Mouse (Mus musculus) hindbrain, embryonic 13.5 days (tissue): ENCODE measurements at regions not wholly inside any gene's neighbourhood (a gene's known extent, or its start where the extent isn't known, plus 50 kb on each side); places are given as distances from the start of the nearest gene placed in this dataset.
"Not testable (repeated sequence)": the region's sequence is repeated elsewhere in the genome, so short reads cannot be mapped to it uniquely, and the experiment has no call there.

Experiments used
- ATAC-seq: fragments of 200-750 bp; cut with Nextera tagmentation; 2 replicates; pipeline ENCODE4 v1.8.0; 2017; ENCODE audit warnings: moderate TSS enrichment; ENCODE audit not compliant: low FRiP score
- H3K27ac ChIP-seq: fragments of 300-500 bp; sonication (generic); 2 replicates; pipeline ENCODE4 v1.5.1; 2015; ENCODE audit warnings: inconsistent platforms, mild to moderate bottlenecking, moderate library complexity
- H3K27me3 ChIP-seq: fragments of 300-500 bp; sonication (generic); 2 replicates; pipeline ENCODE4 v1.6.1; 2015; ENCODE audit warnings: mild to moderate bottlenecking, inconsistent platforms
- H3K36me3 ChIP-seq: fragments of 300-500 bp; sonication (generic); 2 replicates; pipeline ENCODE4 v1.6.1; 2015; ENCODE audit warnings: mild to moderate bottlenecking, inconsistent platforms
- H3K4me1 ChIP-seq: fragments of 300-500 bp; sonication (generic); replicated peaks from 2 replicates; pipeline ENCODE4 v1.6.1; 2015; ENCODE audit warnings: inconsistent platforms
- H3K4me2 ChIP-seq: fragments of 300-500 bp; sonication (generic); 2 replicates; pipeline ENCODE4 v1.6.1; 2015; ENCODE audit warnings: inconsistent platforms, mild to moderate bottlenecking, moderate library complexity
- H3K4me3 ChIP-seq: fragments of 300-500 bp; sonication (generic); 2 replicates; pipeline ENCODE4 v1.5.1; 2015; ENCODE audit warnings: mild to moderate bottlenecking, inconsistent platforms
- H3K9ac ChIP-seq: fragments of 300-500 bp; sonication (generic); 2 replicates; pipeline ENCODE4 v1.6.1; 2015; ENCODE audit warnings: mild to moderate bottlenecking, inconsistent platforms
- H3K9me3 ChIP-seq: fragments of 300-500 bp; sonication (generic); 2 replicates; pipeline ENCODE4 v1.6.1; 2016; ENCODE audit warnings: inconsistent platforms
- WGBS: fragments of 180-500 bp; shearing (Covaris S2); methylation state at CpG from one replicate; pipeline ENCODE4 v1.1.7; 2015; 5-methylcytosine and 5-hydroxymethylcytosine counted together

- peaks cover 14% of the 10 kb centered on the region for H3K4me1 ChIP-seq
- 14% methylated on average over 8 of the region's 8 CpGs for WGBS
- ATAC-seq, result no peak
- no peak overlapping the region for H3K27ac ChIP-seq
- H3K27me3 ChIP-seq, result peaks cover 15% of the 10 kb centered on the region; the same call in 1 of the 2 replicates
- no peak overlapping the region for H3K9ac ChIP-seq
- no peak overlapping the region for H3K4me2 ChIP-seq
- no peaks in the 10 kb centered on the region for H3K36me3 ChIP-seq
- no peak overlapping the region for H3K4me3 ChIP-seq
- H3K9me3 ChIP-seq, result no peaks in the 10 kb centered on the region
Measured at GRCm38 (mm10) chr2:171985813-171986572, 57.3 kb downstream of the Cbln4 start.

GRCm38 (mm10) chr2:171969311-171969905 lies 73.9 kb downstream of the Cbln4 start:
- H3K9ac ChIP-seq, result no peak overlapping the region
- H3K4me2 ChIP-seq, result no peak overlapping the region
- H3K27ac ChIP-seq, result no peak overlapping the region
- H3K9me3 ChIP-seq, result no peaks in the 10 kb centered on the region
- 60% methylated on average over 13 of the region's 13 CpGs for WGBS
- no peaks in the 10 kb centered on the region for H3K27me3 ChIP-seq
- H3K4me3 ChIP-seq, result no peak overlapping the region
- ATAC-seq, result no peak
- H3K36me3 ChIP-seq, result no peaks in the 10 kb centered on the region
- H3K4me1 ChIP-seq, result peaks cover 10% of the 10 kb centered on the region; the same call in 1 of the 2 replicates

GRCm38 (mm10) chr2:171946569-171947250 lies 96.6 kb downstream of the Cbln4 start:
- Histone ChIP-seq H3K27ac (no peak overlapping the region), H3K4me2 (no peak overlapping the region), H3K9me3 (no peaks in the 10 kb centered on the region), H3K4me1 (no peaks in the 10 kb centered on the region), H3K4me3 (no peak overlapping the region), H3K9ac (no peak overlapping the region), H3K27me3 (no peaks in the 10 kb centered on the region), H3K36me3 (no peaks in the 10 kb centered on the region)
- ATAC-seq, result no peak
- 76% methylated on average over 7 of the region's 7 CpGs for WGBS

GRCm38 (mm10) chr2:171942671-171943070 lies 100.6 kb downstream of the Cbln4 start:
- no peak overlapping the region for H3K4me3 ChIP-seq
- ATAC-seq, result no peak
- H3K4me1 ChIP-seq, result no peaks in the 10 kb centered on the region
- no peaks in the 10 kb centered on the region for H3K9me3 ChIP-seq
- no peak overlapping the region for H3K9ac ChIP-seq
- H3K27ac ChIP-seq, result no peak overlapping the region
- WGBS, result 83% methylated on average over 9 of the region's 9 CpGs
- no peaks in the 10 kb centered on the region for H3K27me3 ChIP-seq
- H3K36me3 ChIP-seq, result no peaks in the 10 kb centered on the region
- no peak overlapping the region for H3K4me2 ChIP-seq

GRCm38 (mm10) chr2:171935646-171936325 lies 107.5 kb downstream of the Cbln4 start:
- H3K36me3 ChIP-seq, result no peaks in the 10 kb centered on the region
- peak; percentile 68; the same call in 1 of the 2 replicates for ATAC-seq
- no peak overlapping the region for H3K9ac ChIP-seq
- H3K27me3 ChIP-seq, result no peaks in the 10 kb centered on the region
- peak overlapping the region; percentile 5; the same call in 1 of the 2 replicates for H3K27ac ChIP-seq
- no peaks in the 10 kb centered on the region for H3K9me3 ChIP-seq
- no peak overlapping the region for H3K4me2 ChIP-seq
- H3K4me3 ChIP-seq, result no peak overlapping the region
- peaks cover 10% of the 10 kb centered on the region for H3K4me1 ChIP-seq
- WGBS, result 42% methylated on average over 13 of the region's 13 CpGs

- ATAC-seq, result no peak
- H3K27me3 ChIP-seq, result no peaks in the 10 kb centered on the region
- H3K27ac ChIP-seq, result no peak overlapping the region
- WGBS, result 90% methylated on average over 5 of the region's 5 CpGs
- H3K36me3 ChIP-seq, result no peaks in the 10 kb centered on the region
- no peaks in the 10 kb centered on the region for H3K4me1 ChIP-seq
- H3K4me3 ChIP-seq, result no peak overlapping the region
- H3K9me3 ChIP-seq, result peaks cover 10% of the 10 kb centered on the region; the same call in 1 of the 2 replicates
- H3K4me2 ChIP-seq, result no peak overlapping the region
- H3K9ac ChIP-seq, result no peak overlapping the region
Measured at GRCm38 (mm10) chr2:171920960-171921359, 122.3 kb downstream of the Cbln4 start.

GRCm38 (mm10) chr2:171887306-171887705 lies 156.0 kb downstream of the Cbln4 start:
- WGBS, result 72% methylated on average over 3 of the region's 3 CpGs

GRCm38 (mm10) chr2:171879238-171879960 lies 163.9 kb downstream of the Cbln4 start:
- not testable (repeated sequence) for H3K36me3 ChIP-seq, H3K9ac ChIP-seq, ATAC-seq, H3K4me3 ChIP-seq, H3K9me3 ChIP-seq, H3K27me3 ChIP-seq, H3K27ac ChIP-seq, H3K4me1 ChIP-seq, H3K4me2 ChIP-seq
- 68% methylated on average over 8 of the region's 8 CpGs for WGBS

More at GRCm38 (mm10) chr2:171887306-171887705, 156.0 kb downstream of the Cbln4 start:
- no peaks in the 10 kb centered on the region for H3K4me1 ChIP-seq
- no peaks in the 10 kb centered on the region for H3K36me3 ChIP-seq
- no peak for ATAC-seq
- H3K9me3 ChIP-seq, result no peaks in the 10 kb centered on the region
- H3K4me2 ChIP-seq, result no peak overlapping the region
- H3K9ac ChIP-seq, result no peak overlapping the region
- H3K4me3 ChIP-seq, result no peak overlapping the region
- H3K27ac ChIP-seq, result no peak overlapping the region
- no peaks in the 10 kb centered on the region for H3K27me3 ChIP-seq

GRCm38 (mm10) chr2:171867550-171867949 lies 175.7 kb downstream of the Cbln4 start:
- ATAC-seq, result no peak
- H3K9me3 ChIP-seq, result no peaks in the 10 kb centered on the region
- H3K27me3 ChIP-seq, result no peaks in the 10 kb centered on the region
- no peak overlapping the region for H3K4me2 ChIP-seq
- H3K27ac ChIP-seq, result no peak overlapping the region
- H3K9ac ChIP-seq, result no peak overlapping the region
- H3K36me3 ChIP-seq, result no peaks in the 10 kb centered on the region
- no peaks in the 10 kb centered on the region for H3K4me1 ChIP-seq
- 91% methylated on average over 3 of the region's 3 CpGs for WGBS
- H3K4me3 ChIP-seq, result no peak overlapping the region

- 81% methylated on average over 8 of the region's 8 CpGs for WGBS
- Histone ChIP-seq H3K4me1 (no peaks in the 10 kb centered on the region), H3K9me3 (no peaks in the 10 kb centered on the region), H3K27ac (no peak overlapping the region), H3K36me3 (no peaks in the 10 kb centered on the region), H3K4me2 (no peak overlapping the region), H3K4me3 (no peak overlapping the region), H3K27me3 (no peaks in the 10 kb centered on the region), H3K9ac (no peak overlapping the region)
- ATAC-seq, result no peak
Measured at GRCm38 (mm10) chr2:171864376-171864965, 178.8 kb downstream of the Cbln4 start.

GRCm38 (mm10) chr2:171862626-171863025 lies 180.6 kb downstream of the Cbln4 start:
- 94% methylated on average over 2 of the region's 2 CpGs for WGBS
- no peak overlapping the region for H3K27ac ChIP-seq
- H3K4me3 ChIP-seq, result no peak overlapping the region
- no peaks in the 10 kb centered on the region for H3K4me1 ChIP-seq
- H3K27me3 ChIP-seq, result no peaks in the 10 kb centered on the region
- H3K36me3 ChIP-seq, result no peaks in the 10 kb centered on the region
- no peak overlapping the region for H3K4me2 ChIP-seq
- no peak for ATAC-seq
- H3K9me3 ChIP-seq, result no peaks in the 10 kb centered on the region
- no peak overlapping the region for H3K9ac ChIP-seq
